Mouse (Mus musculus): ENCODE measurements at regions not wholly inside any gene's neighbourhood (a gene's known extent, or its start where the extent isn't known, plus 50 kb on each side); places are given as distances from the start of the nearest gene placed in this dataset.
"Not testable (repeated sequence)": the region's sequence is repeated elsewhere in the genome, so short reads cannot be mapped to it uniquely, and the experiment has no call there.

GRCm38 (mm10) chr13:41955198-41955597, 96.6 kb upstream of the Hivep1 start:
- 70% methylated on average over 3 of the region's 3 CpGs for WGBS
- no peak for ATAC-seq (ENCODE audit: insufficient number of reproducible peaks, insufficient read depth, low FRiP score, low read depth)
- H3K4me1 ChIP-seq (ENCODE audit: control insufficient read depth in 2 of 2, insufficient read depth in 2 of 2, low read length in 2 of 2), result no peaks in the 10 kb centered on the region

GRCm38 (mm10) chr13:41952453-41952852, 99.4 kb upstream of the Hivep1 start:
- no peaks in the 10 kb centered on the region for H3K9me3 ChIP-seq (ENCODE audit: control insufficient read depth, low read length)
- 51% methylated on average over 3 of the region's 3 CpGs for WGBS

More at GRCm38 (mm10) chr13:41955198-41955597, 96.6 kb upstream of the Hivep1 start:
- no peaks in the 10 kb centered on the region for H3K36me3 ChIP-seq (ENCODE audit: control insufficient read depth, insufficient read depth, low read length)
- no peak overlapping the region for H3K4me2 ChIP-seq (ENCODE audit: low read length)
- H3K9me3 ChIP-seq (ENCODE audit: control insufficient read depth, low read length), result no peaks in the 10 kb centered on the region
- no peak overlapping the region for H3K9ac ChIP-seq (ENCODE audit: low read length)
- H3K4me3 ChIP-seq (ENCODE audit: control insufficient read depth in 1 of 2, insufficient read depth in 1 of 2, low read depth in 1 of 2, low read length in 2 of 2), result no peak overlapping the region
- H3K27ac ChIP-seq (replicated peaks in 1 of 2; ENCODE audit: control insufficient read depth in 1 of 2, insufficient read depth in 1 of 2, low read depth in 2 of 2, low read length in 2 of 2), result no peak overlapping the region
- no peaks in the 10 kb centered on the region for H3K27me3 ChIP-seq (ENCODE audit: control insufficient read depth, insufficient read depth, low read length)

GRCm38 (mm10) chr13:41948241-41948640, 100.8 kb upstream of the Adtrp start:
- Histone ChIP-seq H3K27me3 (ENCODE audit: control insufficient read depth, insufficient read depth, low read length) (no peaks in the 10 kb centered on the region), H3K4me3 (ENCODE audit: control insufficient read depth in 1 of 2, insufficient read depth in 1 of 2, low read depth in 1 of 2, low read length in 2 of 2) (no peak overlapping the region), H3K4me1 (ENCODE audit: control insufficient read depth in 2 of 2, insufficient read depth in 2 of 2, low read length in 2 of 2) (no peaks in the 10 kb centered on the region; a peak in 1 of 4 replicates), H3K4me2 (ENCODE audit: low read length) (no peak overlapping the region), H3K27ac (replicated peaks in 1 of 2; ENCODE audit: control insufficient read depth in 1 of 2, insufficient read depth in 1 of 2, low read depth in 2 of 2, low read length in 2 of 2) (no peak overlapping the region), H3K9ac (ENCODE audit: low read length) (no peak overlapping the region), H3K9me3 (ENCODE audit: control insufficient read depth, low read length) (no peaks in the 10 kb centered on the region), H3K36me3 (ENCODE audit: control insufficient read depth, insufficient read depth, low read length) (no peaks in the 10 kb centered on the region)
- no peak for ATAC-seq (ENCODE audit: insufficient number of reproducible peaks, insufficient read depth, low FRiP score, low read depth)
- 79% methylated on average over 3 of the region's 3 CpGs for WGBS

More at GRCm38 (mm10) chr13:41952453-41952852, 99.4 kb upstream of the Hivep1 start:
- H3K27me3 ChIP-seq (ENCODE audit: control insufficient read depth, insufficient read depth, low read length), result no peaks in the 10 kb centered on the region
- H3K4me1 ChIP-seq (ENCODE audit: control insufficient read depth in 2 of 2, insufficient read depth in 2 of 2, low read length in 2 of 2), result no peaks in the 10 kb centered on the region
- H3K27ac ChIP-seq (replicated peaks in 1 of 2; ENCODE audit: control insufficient read depth in 1 of 2, insufficient read depth in 1 of 2, low read depth in 2 of 2, low read length in 2 of 2), result no peak overlapping the region
- H3K36me3 ChIP-seq (ENCODE audit: control insufficient read depth, insufficient read depth, low read length), result no peaks in the 10 kb centered on the region
- no peak overlapping the region for H3K4me2 ChIP-seq (ENCODE audit: low read length)
- H3K9ac ChIP-seq (ENCODE audit: low read length), result no peak overlapping the region
- no peak for ATAC-seq (ENCODE audit: insufficient number of reproducible peaks, insufficient read depth, low FRiP score, low read depth)
- no peak overlapping the region for H3K4me3 ChIP-seq (ENCODE audit: control insufficient read depth in 1 of 2, insufficient read depth in 1 of 2, low read depth in 1 of 2, low read length in 2 of 2)

GRCm38 (mm10) chr13:41932313-41933100, 85.0 kb upstream of the Adtrp start:
- no peak overlapping the region for H3K9ac ChIP-seq (ENCODE audit: low read length)
- no peak for ATAC-seq (ENCODE audit: insufficient number of reproducible peaks, insufficient read depth, low FRiP score, low read depth)
- H3K27ac ChIP-seq (replicated peaks in 1 of 2; ENCODE audit: control insufficient read depth in 1 of 2, insufficient read depth in 1 of 2, low read depth in 2 of 2, low read length in 2 of 2), result no peak overlapping the region
- 72% methylated on average over 12 of the region's 12 CpGs for WGBS
- no peaks in the 10 kb centered on the region for H3K27me3 ChIP-seq (ENCODE audit: control insufficient read depth, insufficient read depth, low read length)
- no peaks in the 10 kb centered on the region for H3K4me1 ChIP-seq (ENCODE audit: control insufficient read depth in 2 of 2, insufficient read depth in 2 of 2, low read length in 2 of 2)
- H3K4me3 ChIP-seq (ENCODE audit: control insufficient read depth in 1 of 2, insufficient read depth in 1 of 2, low read depth in 1 of 2, low read length in 2 of 2), result no peak overlapping the region
- no peak overlapping the region for H3K4me2 ChIP-seq (ENCODE audit: low read length)
- H3K9me3 ChIP-seq (ENCODE audit: control insufficient read depth, low read length), result no peaks in the 10 kb centered on the region
- H3K36me3 ChIP-seq (ENCODE audit: control insufficient read depth, insufficient read depth, low read length), result no peaks in the 10 kb centered on the region

GRCm38 (mm10) chr13:41929768-41930167, 82.3 kb upstream of the Adtrp start:
- 100% methylated on average over 1 of the region's 1 CpGs for WGBS
- H3K4me3 ChIP-seq (ENCODE audit: control insufficient read depth in 1 of 2, insufficient read depth in 1 of 2, low read depth in 1 of 2, low read length in 2 of 2), result no peak overlapping the region
- H3K36me3 ChIP-seq (ENCODE audit: control insufficient read depth, insufficient read depth, low read length), result no peaks in the 10 kb centered on the region
- no peak overlapping the region for H3K27ac ChIP-seq (replicated peaks in 1 of 2; ENCODE audit: control insufficient read depth in 1 of 2, insufficient read depth in 1 of 2, low read depth in 2 of 2, low read length in 2 of 2)
- no peak overlapping the region for H3K9ac ChIP-seq (ENCODE audit: low read length)
- no peaks in the 10 kb centered on the region for H3K27me3 ChIP-seq (ENCODE audit: control insufficient read depth, insufficient read depth, low read length)
- no peak overlapping the region for H3K4me2 ChIP-seq (ENCODE audit: low read length)
- no peaks in the 10 kb centered on the region for H3K4me1 ChIP-seq (ENCODE audit: control insufficient read depth in 2 of 2, insufficient read depth in 2 of 2, low read length in 2 of 2)
- ATAC-seq (ENCODE audit: insufficient number of reproducible peaks, insufficient read depth, low FRiP score, low read depth), result no peak
- no peaks in the 10 kb centered on the region for H3K9me3 ChIP-seq (ENCODE audit: control insufficient read depth, low read length)

- not testable (repeated sequence) for H3K36me3 ChIP-seq (ENCODE audit: control insufficient read depth, insufficient read depth, low read length); H3K4me1 ChIP-seq (ENCODE audit: control insufficient read depth in 2 of 2, insufficient read depth in 2 of 2, low read length in 2 of 2); H3K9me3 ChIP-seq (ENCODE audit: control insufficient read depth, low read length); H3K4me2 ChIP-seq (ENCODE audit: low read length); ATAC-seq (ENCODE audit: insufficient number of reproducible peaks, insufficient read depth, low FRiP score, low read depth); H3K27ac ChIP-seq (replicated peaks in 1 of 2; ENCODE audit: control insufficient read depth in 1 of 2, insufficient read depth in 1 of 2, low read depth in 2 of 2, low read length in 2 of 2); H3K4me3 ChIP-seq (ENCODE audit: control insufficient read depth in 1 of 2, insufficient read depth in 1 of 2, low read depth in 1 of 2, low read length in 2 of 2); H3K27me3 ChIP-seq (ENCODE audit: control insufficient read depth, insufficient read depth, low read length); H3K9ac ChIP-seq (ENCODE audit: low read length)
- WGBS, result 70% methylated on average over 2 of the region's 2 CpGs
Measured at GRCm38 (mm10) chr13:41925851-41926250, 78.4 kb upstream of the Adtrp start.

- Histone ChIP-seq H3K27me3 (ENCODE audit: control insufficient read depth, insufficient read depth, low read length) (no peaks in the 10 kb centered on the region), H3K9me3 (ENCODE audit: control insufficient read depth, low read length) (no peaks in the 10 kb centered on the region), H3K4me3 (ENCODE audit: control insufficient read depth in 1 of 2, insufficient read depth in 1 of 2, low read depth in 1 of 2, low read length in 2 of 2) (no peak overlapping the region), H3K27ac (replicated peaks in 1 of 2; ENCODE audit: control insufficient read depth in 1 of 2, insufficient read depth in 1 of 2, low read depth in 2 of 2, low read length in 2 of 2) (no peak overlapping the region), H3K4me2 (ENCODE audit: low read length) (no peak overlapping the region), H3K4me1 (ENCODE audit: control insufficient read depth in 2 of 2, insufficient read depth in 2 of 2, low read length in 2 of 2) (no peaks in the 10 kb centered on the region), H3K9ac (ENCODE audit: low read length) (no peak overlapping the region), H3K36me3 (ENCODE audit: control insufficient read depth, insufficient read depth, low read length) (no peaks in the 10 kb centered on the region)
- WGBS, result 55% methylated on average over 2 of the region's 2 CpGs
- no peak for ATAC-seq (ENCODE audit: insufficient number of reproducible peaks, insufficient read depth, low FRiP score, low read depth)
Measured at GRCm38 (mm10) chr13:41925211-41925610, 77.7 kb upstream of the Adtrp start.

- no peak overlapping the region for H3K27ac ChIP-seq (replicated peaks in 1 of 2; ENCODE audit: control insufficient read depth in 1 of 2, insufficient read depth in 1 of 2, low read depth in 2 of 2, low read length in 2 of 2)
- no peaks in the 10 kb centered on the region for H3K36me3 ChIP-seq (ENCODE audit: control insufficient read depth, insufficient read depth, low read length)
- no peak overlapping the region for H3K4me3 ChIP-seq (ENCODE audit: control insufficient read depth in 1 of 2, insufficient read depth in 1 of 2, low read depth in 1 of 2, low read length in 2 of 2)
- WGBS, result 69% methylated on average over 6 of the region's 6 CpGs
- H3K9ac ChIP-seq (ENCODE audit: low read length), result no peak overlapping the region
- no peaks in the 10 kb centered on the region for H3K9me3 ChIP-seq (ENCODE audit: control insufficient read depth, low read length)
- no peak overlapping the region for H3K4me2 ChIP-seq (ENCODE audit: low read length)
- no peaks in the 10 kb centered on the region for H3K27me3 ChIP-seq (ENCODE audit: control insufficient read depth, insufficient read depth, low read length)
- ATAC-seq (ENCODE audit: insufficient number of reproducible peaks, insufficient read depth, low FRiP score, low read depth), result no peak
- no peaks in the 10 kb centered on the region for H3K4me1 ChIP-seq (ENCODE audit: control insufficient read depth in 2 of 2, insufficient read depth in 2 of 2, low read length in 2 of 2)
Measured at GRCm38 (mm10) chr13:41921178-41921577, 73.7 kb upstream of the Adtrp start.
